Mouse (Mus musculus): ENCODE measurements around the gene Ell.

DNA sequence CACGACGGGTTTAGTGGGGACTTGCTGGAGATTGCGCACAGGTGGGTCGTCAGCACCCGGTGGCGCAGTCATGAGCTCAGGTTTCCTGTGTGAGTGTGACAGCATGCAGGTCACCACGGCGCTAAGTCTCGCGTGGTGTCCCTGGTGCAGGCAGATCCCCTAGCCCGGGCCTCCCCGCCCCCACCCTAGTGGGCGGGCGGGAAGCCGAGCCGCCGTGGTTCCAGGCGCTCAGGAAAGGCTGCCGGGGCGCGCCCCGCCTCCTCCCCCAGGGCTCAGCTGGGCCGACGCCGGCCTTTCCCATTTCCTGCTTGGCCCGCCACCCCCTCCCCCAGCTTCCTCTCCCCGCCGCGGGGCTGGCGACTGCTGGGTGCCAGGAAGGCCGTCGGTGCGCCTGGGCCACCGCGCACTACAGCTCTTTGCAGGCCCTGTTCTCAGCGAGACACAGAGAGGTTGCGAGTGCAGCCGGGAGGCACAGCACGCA is 70.2 kb downstream of the Ell start:
- TF ChIP-seq CTCF (IDR thresholded peaks at IDR 0.05; ENCODE audit: extremely low read depth, insufficient read length, insufficient replicate concordance, low read depth, low read length): no peak
- TF ChIP-seq POLR2A (IDR thresholded peaks at IDR 0.05; ENCODE audit: low read depth, low read length): peak; percentile 14; the same call in 1 of the 2 replicates

Data from small intestine, adult 2 months (tissue).